Mouse (Mus musculus): ENCODE results near the gene Rapsn. TPM values are rescaled to one million over a fixed set of nuclear protein-coding genes. Genes with fewer than 3 reads are reported as not detected.

Rapsn gene
- polyA plus RNA-seq, 1 experiment, result 10.3 TPM

GRCm38 (mm10) chr2:91065544-91065943 is 30.1 kb downstream of the Rapsn start:
- TF ChIP-seq POLR2A (IDR thresholded peaks at IDR 0.05; ENCODE audit: borderline replicate concordance, low read depth, low read length) (no peak), CTCF (IDR thresholded peaks at IDR 0.05; ENCODE audit: low read depth, low read length) (peak; percentile 72)

GRCm38 (mm10) chr2:91066455-91066854 is 31.0 kb downstream of the Rapsn start:
- no peak overlapping the region for H3K4me3 ChIP-seq (ENCODE audit: insufficient read depth, low read length)
- H3K27ac ChIP-seq (ENCODE audit: insufficient read depth, low read depth, low read length), result no peak overlapping the region
- H3K4me1 ChIP-seq (ENCODE audit: control insufficient read depth, insufficient read depth, low read length), result peaks cover 12% of the 10 kb centered on the region
- TF ChIP-seq CTCF (IDR thresholded peaks at IDR 0.05; ENCODE audit: low read depth, low read length) (no peak), POLR2A (IDR thresholded peaks at IDR 0.05; ENCODE audit: borderline replicate concordance, low read depth, low read length) (no peak)

More at GRCm38 (mm10) chr2:91065544-91065943, 30.1 kb downstream of the Rapsn start:
- H3K4me1 ChIP-seq (ENCODE audit: control insufficient read depth, insufficient read depth, low read length), result peaks cover 4% of the 10 kb centered on the region; the same call in 1 of the 2 replicates
- no peak overlapping the region for H3K4me3 ChIP-seq (ENCODE audit: insufficient read depth, low read length)
- H3K27ac ChIP-seq (ENCODE audit: insufficient read depth, low read depth, low read length), result no peak overlapping the region

GRCm38 (mm10) chr2:91068162-91068871 is 32.9 kb downstream of the Rapsn start:
- no peak overlapping the region for H3K4me3 ChIP-seq (ENCODE audit: insufficient read depth, low read length)
- peaks cover 27% of the 10 kb centered on the region for H3K4me1 ChIP-seq (ENCODE audit: control insufficient read depth, insufficient read depth, low read length)
- TF ChIP-seq POLR2A (IDR thresholded peaks at IDR 0.05; ENCODE audit: borderline replicate concordance, low read depth, low read length) (no peak), CTCF (IDR thresholded peaks at IDR 0.05; ENCODE audit: low read depth, low read length) (no peak)
- no peak overlapping the region for H3K27ac ChIP-seq (ENCODE audit: insufficient read depth, low read depth, low read length)

- H3K4me3 ChIP-seq (ENCODE audit: insufficient read depth, low read length), result peak overlapping the region; percentile 78
- peaks cover 27% of the 10 kb centered on the region for H3K4me1 ChIP-seq (ENCODE audit: control insufficient read depth, insufficient read depth, low read length)
- H3K27ac ChIP-seq (ENCODE audit: insufficient read depth, low read depth, low read length), result no peak overlapping the region
- TF ChIP-seq POLR2A (IDR thresholded peaks at IDR 0.05; ENCODE audit: borderline replicate concordance, low read depth, low read length) (no peak), CTCF (IDR thresholded peaks at IDR 0.05; ENCODE audit: low read depth, low read length) (no peak)
These were observed 33.4 kb downstream of the Rapsn start for GRCm38 (mm10) chr2:91068872-91069165.

- Histone ChIP-seq H3K27ac (ENCODE audit: insufficient read depth, low read depth, low read length) (peak overlapping the region; percentile 66), H3K4me3 (ENCODE audit: insufficient read depth, low read length) (peak overlapping the region; percentile 78), H3K4me1 (ENCODE audit: control insufficient read depth, insufficient read depth, low read length) (peaks cover 27% of the 10 kb centered on the region)
- TF ChIP-seq POLR2A (IDR thresholded peaks at IDR 0.05; ENCODE audit: borderline replicate concordance, low read depth, low read length) (no peak), CTCF (IDR thresholded peaks at IDR 0.05; ENCODE audit: low read depth, low read length) (no peak)
These were observed 34.0 kb downstream of the Rapsn start for GRCm38 (mm10) chr2:91069306-91070000.

- Histone ChIP-seq H3K27ac (ENCODE audit: insufficient read depth, low read depth, low read length) (peak within 1 kb of the TSS; percentile 90), H3K4me3 (ENCODE audit: insufficient read depth, low read length) (peak within 1 kb of the TSS; percentile 78), H3K4me1 (ENCODE audit: control insufficient read depth, insufficient read depth, low read length) (peaks cover 27% of the 10 kb centered on the region)
- TF ChIP-seq POLR2A (IDR thresholded peaks at IDR 0.05; ENCODE audit: borderline replicate concordance, low read depth, low read length) (no peak), CTCF (IDR thresholded peaks at IDR 0.05; ENCODE audit: low read depth, low read length) (peak; percentile 80)
These were observed 34.8 kb downstream of the Rapsn start, which contains the start of gene Slc39a13 for GRCm38 (mm10) chr2:91070076-91070800. Gene Slc39a13 (minus strand): TSS chr2:91070417.

GRCm38 (mm10) chr2:91071059-91071458 is 35.6 kb downstream of the Rapsn start:
- H3K4me1 ChIP-seq (ENCODE audit: control insufficient read depth, insufficient read depth, low read length), result peaks cover 27% of the 10 kb centered on the region
- no peak overlapping the region for H3K4me3 ChIP-seq (ENCODE audit: insufficient read depth, low read length)
- H3K27ac ChIP-seq (ENCODE audit: insufficient read depth, low read depth, low read length), result peak overlapping the region; percentile 90
- TF ChIP-seq CTCF (IDR thresholded peaks at IDR 0.05; ENCODE audit: low read depth, low read length) (no peak), POLR2A (IDR thresholded peaks at IDR 0.05; ENCODE audit: borderline replicate concordance, low read depth, low read length) (no peak)

GRCm38 (mm10) chr2:91072092-91072491 is 36.7 kb downstream of the Rapsn start:
- peak overlapping the region; percentile 90 for H3K27ac ChIP-seq (ENCODE audit: insufficient read depth, low read depth, low read length)
- no peak overlapping the region for H3K4me3 ChIP-seq (ENCODE audit: insufficient read depth, low read length)
- TF ChIP-seq CTCF (IDR thresholded peaks at IDR 0.05; ENCODE audit: low read depth, low read length) (no peak), POLR2A (IDR thresholded peaks at IDR 0.05; ENCODE audit: borderline replicate concordance, low read depth, low read length) (no peak)
- H3K4me1 ChIP-seq (ENCODE audit: control insufficient read depth, insufficient read depth, low read length), result peaks cover 27% of the 10 kb centered on the region

- no peak overlapping the region for H3K4me3 ChIP-seq (ENCODE audit: insufficient read depth, low read length)
- no peak overlapping the region for H3K27ac ChIP-seq (ENCODE audit: insufficient read depth, low read depth, low read length)
- H3K4me1 ChIP-seq (ENCODE audit: control insufficient read depth, insufficient read depth, low read length), result peaks cover 13% of the 10 kb centered on the region
- TF ChIP-seq POLR2A (IDR thresholded peaks at IDR 0.05; ENCODE audit: borderline replicate concordance, low read depth, low read length) (no peak), CTCF (IDR thresholded peaks at IDR 0.05; ENCODE audit: low read depth, low read length) (no peak)
These were observed 42.5 kb downstream of the Rapsn start for GRCm38 (mm10) chr2:91077957-91078313.
